Mouse (Mus musculus) small intestine, adult 2 months (tissue): ENCODE data around the gene Gm17581.

Experiments
- CTCF ChIP-seq: fragments of 200-500 bp; IDR thresholded peaks from 2 replicates; pipeline ENCODE4 v1.5.1; 2012; ENCODE audit warnings: low read depth, mild to moderate bottlenecking, control low read depth, inconsistent platforms, low read length, moderate library complexity, mixed read lengths; ENCODE audit not compliant: insufficient replicate concordance, insufficient read length; ENCODE audit errors: extremely low read depth
- POLR2A ChIP-seq: fragments of 200-500 bp; IDR thresholded peaks from 2 replicates; pipeline ENCODE4 v1.6.1; 2012; ENCODE audit warnings: low read depth, mild to moderate bottlenecking, control low read depth, inconsistent platforms, low read length, moderate library complexity

GRCm38 (mm10) chr2:155696091-155696558 lies 39.5 kb downstream of the Gm17581 start:
- TF ChIP-seq POLR2A (no peak), CTCF (peak; percentile 99)
